Mouse (Mus musculus) intestine, postnatal 0 days (tissue): ENCODE measurements around the gene Gprin1. TPM values are rescaled to one million over a fixed set of nuclear protein-coding genes. Genes with fewer than 3 reads are reported as not detected.
"Not testable (repeated sequence)": the region's sequence is repeated elsewhere in the genome, so short reads cannot be mapped to it uniquely, and the experiment has no call there.

Experiments
- ATAC-seq: fragments of 200-750 bp; cut with Nextera tagmentation; 2 replicates; pipeline ENCODE4 v1.8.0; 2017; ENCODE audit warnings: mild to moderate bottlenecking, moderate TSS enrichment, moderate library complexity
- H3K27ac ChIP-seq: fragments of 300-500 bp; sonication (generic); 2 replicates; pipeline ENCODE4 v1.5.1; 2014; ENCODE audit warnings: mild to moderate bottlenecking, low read depth, low read length, moderate library complexity
- H3K27me3 ChIP-seq: fragments of 300-500 bp; sonication (generic); replicated peaks from 2 replicates; pipeline ENCODE4 v1.6.1; 2014; ENCODE audit warnings: low read length, mixed read lengths; ENCODE audit not compliant: control insufficient read depth, insufficient read depth
- H3K36me3 ChIP-seq: fragments of 300-500 bp; sonication (generic); 2 replicates; pipeline ENCODE4 v1.6.1; 2014; ENCODE audit warnings: mild to moderate bottlenecking, moderate library complexity; ENCODE audit not compliant: control insufficient read depth, insufficient read depth
- H3K4me1 ChIP-seq: fragments of 300-500 bp; sonication (generic); replicated peaks from 2 replicates; pipeline ENCODE4 v1.6.1; 2014; ENCODE audit warnings: antibody characterized with exemption, low read length, mixed read lengths; ENCODE audit not compliant: control insufficient read depth, insufficient read depth
- H3K4me2 ChIP-seq: fragments of 300-500 bp; sonication (generic); replicated peaks from 2 replicates; pipeline ENCODE4 v1.6.1; 2014; ENCODE audit warnings: low read depth, mild to moderate bottlenecking, moderate library complexity
- H3K4me3 ChIP-seq: fragments of 300-500 bp; sonication (generic); 2 replicates; pipeline ENCODE4 v1.5.1; 2014; ENCODE audit warnings: low read depth, low read length
- H3K9ac ChIP-seq: fragments of 300-500 bp; sonication (generic); 2 replicates; pipeline ENCODE4 v1.6.1; 2014; ENCODE audit warnings: mild to moderate bottlenecking, low read depth, low read length
- H3K9me3 ChIP-seq: fragments of 300-500 bp; sonication (generic); 2 replicates; pipeline ENCODE4 v1.6.1; 2016; ENCODE audit warnings: mixed run types; ENCODE audit not compliant: control insufficient read depth
- CTCF ChIP-seq: sonication (generic); IDR thresholded peaks from 2 replicates; pipeline ENCODE4 v1.5.1; 2016; ENCODE audit warnings: low read depth, mild to moderate bottlenecking, control low read depth, antibody characterized with exemption, moderate library complexity
- WGBS: fragments of 180-500 bp; shearing (Covaris S2); extraction: QIAGEN DNeasy Blood & Tissue Kit; methylation state at CpG from one replicate; pipeline ENCODE4 v1.1.7; 2014; 5-methylcytosine and 5-hydroxymethylcytosine counted together
- polyA plus RNA-seq: library from polyadenylated mRNA; unstranded; fragments of >200 nt; fragmentation: Nextera tagmentation; extraction: Ambion mirVana; gene quantifications from 2 replicates; pipeline ENCODE4 v1.2.1, GENCODE M21; 2015

Gprin1 gene
- polyA plus RNA-seq, 1 experiment from 2014 or later: 0.59 TPM

DNA sequence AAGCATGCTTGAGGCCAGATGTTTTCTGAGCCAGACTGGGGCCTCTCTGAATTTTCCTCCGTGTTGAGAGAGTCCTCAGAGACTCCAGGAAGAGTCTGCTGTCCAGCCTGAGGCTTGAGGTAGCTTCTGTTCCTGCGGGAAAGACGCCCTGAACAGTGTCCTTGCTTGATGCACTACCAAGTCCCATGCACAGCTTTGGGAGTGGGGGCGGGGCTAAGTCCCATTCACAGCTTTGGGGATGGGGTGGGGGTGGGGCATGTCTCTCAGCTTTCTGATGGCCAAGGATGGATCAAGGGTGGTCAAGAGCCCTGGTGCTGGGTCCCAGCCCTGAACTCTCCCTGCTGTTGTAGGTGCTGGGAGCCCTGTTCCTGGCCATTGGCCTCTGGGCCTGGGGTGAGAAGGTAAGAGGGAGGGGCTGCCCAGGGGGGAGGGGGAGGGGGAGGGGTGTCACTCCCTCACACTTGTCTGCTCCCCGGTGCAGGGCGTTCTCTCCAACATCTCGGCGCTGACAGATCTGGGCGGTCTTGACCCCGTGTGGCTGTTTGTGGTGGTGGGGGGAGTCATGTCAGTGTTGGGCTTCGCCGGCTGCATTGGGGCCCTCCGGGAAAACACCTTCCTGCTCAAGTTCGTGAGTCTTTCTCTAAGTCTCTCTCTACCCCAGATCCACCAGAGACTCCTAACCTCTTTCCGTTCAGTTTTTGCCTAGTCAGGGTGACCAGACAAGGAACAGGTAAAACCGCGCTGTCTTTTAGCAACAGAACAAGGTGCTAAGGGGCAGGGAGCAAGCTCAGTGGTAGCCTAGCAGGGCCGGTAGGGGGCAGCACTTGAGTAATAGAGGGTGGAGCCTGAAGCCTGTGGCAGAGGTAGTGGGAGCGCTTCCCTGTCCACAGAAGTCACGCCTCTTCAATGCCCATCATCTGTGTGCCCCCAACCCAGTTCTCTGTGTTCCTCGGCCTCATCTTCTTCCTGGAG is 42.9 kb upstream of the Gprin1 start:
- whole genome bisulfite sequencing: 25% methylated on average over 21 of the region's 21 CpGs
- Histone ChIP-seq H3K4me2 (no peak overlapping the region), H3K9me3 (no peaks in the 10 kb centered on the region), H3K36me3 (no peaks in the 10 kb centered on the region), H3K4me1 (no peaks in the 10 kb centered on the region), H3K4me3 (no peak overlapping the region), H3K27ac (no peak overlapping the region), H3K9ac (no peak overlapping the region), H3K27me3 (0 out of 2 replicates have a peak, but pooled peaks cover 4% of the 10 kb centered on the region)
- peak; percentile 54 for TF ChIP-seq CTCF
- ATAC-seq: no peak

- H3K27ac ChIP-seq: peak overlapping the region; percentile 41; the same call in 1 of the 2 replicates
These were observed 40.1 kb upstream of the Gprin1 start for GRCm38 (mm10) chr13:54789561-54790397.

DNA sequence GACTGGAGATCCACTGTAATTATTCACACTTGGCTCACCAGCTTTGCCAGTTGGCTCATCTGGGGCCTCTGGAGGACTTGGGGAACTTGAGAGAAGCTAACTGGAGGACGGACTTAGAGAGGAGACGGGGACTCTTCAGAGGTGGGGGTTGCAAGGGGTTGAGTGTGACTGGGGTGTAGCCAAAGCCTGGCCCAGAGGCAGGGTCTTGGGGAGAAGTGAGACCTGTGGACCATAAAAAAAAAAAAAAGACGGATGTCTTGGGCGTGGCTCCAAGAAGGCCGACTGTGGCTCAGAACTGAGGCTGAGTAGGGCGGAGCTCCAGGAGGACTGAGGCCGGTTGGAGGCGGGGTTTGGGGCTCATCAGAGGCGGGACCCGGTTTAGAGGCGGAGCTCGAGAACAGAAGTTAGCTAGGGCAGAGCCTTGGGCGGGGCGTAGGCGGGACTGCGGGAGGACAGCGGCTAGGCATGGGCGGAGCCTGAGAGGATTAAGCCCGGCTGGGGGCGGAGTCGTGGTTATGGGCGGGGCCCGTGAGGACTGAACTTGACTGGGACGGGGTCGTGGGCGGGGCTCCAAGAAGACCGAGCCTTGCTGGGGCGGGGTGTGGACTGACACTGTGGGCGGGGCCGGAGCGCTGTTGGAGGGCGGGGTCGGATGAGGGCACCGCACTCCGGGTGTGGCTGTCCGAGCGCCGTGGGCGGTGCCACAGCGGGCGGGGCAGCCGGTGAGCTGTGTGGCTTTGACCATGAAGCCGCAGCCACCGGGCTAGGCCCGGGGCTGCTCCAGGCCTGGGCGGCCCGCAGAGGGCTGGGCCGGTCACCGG is 39.3 kb upstream of the Gprin1 start, which contains the start of gene Tspan17:
Tspan17 (plus strand) TSS at position 638 of the 821 bp plus-strand sequence.
- no peaks in the 10 kb centered on the region for H3K4me1 ChIP-seq

More at GRCm38 (mm10) chr13:54789561-54790397, 40.1 kb upstream of the Gprin1 start:
- TF ChIP-seq CTCF: no peak
- H3K9ac ChIP-seq: peak overlapping the region; percentile 58
- 0 out of 2 replicates have a peak, but pooled peaks cover 4% of the 10 kb centered on the region for H3K27me3 ChIP-seq
- H3K4me1 ChIP-seq: no peaks in the 10 kb centered on the region
- no peaks in the 10 kb centered on the region for H3K9me3 ChIP-seq
- no peaks in the 10 kb centered on the region for H3K36me3 ChIP-seq
- peak; percentile 12; the same call in 1 of the 2 replicates for ATAC-seq
- H3K4me2 ChIP-seq: peak overlapping the region; percentile 99
- 2% methylated on average over 38 of the region's 38 CpGs for WGBS
- peak overlapping the region; percentile 58 for H3K4me3 ChIP-seq

DNA sequence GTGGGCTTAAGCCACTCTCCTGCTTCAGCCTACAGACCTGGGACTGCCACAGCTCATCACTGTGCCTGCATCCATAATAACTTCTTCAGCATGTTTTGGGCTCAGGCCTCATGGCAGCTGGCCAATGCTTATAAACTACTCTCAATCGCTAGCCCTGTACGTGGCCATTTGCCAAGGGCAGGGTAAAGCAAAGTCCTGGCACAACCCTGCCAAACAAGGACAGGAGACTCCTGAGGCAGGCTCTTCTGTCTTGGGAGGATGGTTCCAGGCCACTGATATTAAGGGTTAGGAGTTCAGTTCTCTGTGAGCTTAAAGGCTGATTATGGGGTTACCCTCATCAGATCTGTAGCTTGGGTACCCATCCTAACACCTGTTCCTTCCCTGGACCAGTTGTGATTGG is 37.9 kb upstream of the Gprin1 start:
- not testable (repeated sequence) for H3K4me1 ChIP-seq, H3K9ac ChIP-seq, H3K36me3 ChIP-seq, ATAC-seq, H3K4me3 ChIP-seq, H3K9me3 ChIP-seq, H3K4me2 ChIP-seq, H3K27me3 ChIP-seq, H3K27ac ChIP-seq
- WGBS: 44% methylated on average over 2 of the region's 2 CpGs

More for the DNA sequence above, 39.3 kb upstream of the Gprin1 start, which contains the start of gene Tspan17:
- H3K27me3 ChIP-seq: 0 out of 2 replicates have a peak, but pooled peaks cover 4% of the 10 kb centered on the region
- H3K36me3 ChIP-seq: no peaks in the 10 kb centered on the region
- ATAC-seq: peak; percentile 91
- peak within 1 kb of the TSS; percentile 58 for H3K9ac ChIP-seq
- peak within 1 kb of the TSS; percentile 58 for H3K4me3 ChIP-seq
- H3K27ac ChIP-seq: peak within 1 kb of the TSS; percentile 41; the same call in 1 of the 2 replicates
- no peaks in the 10 kb centered on the region for H3K9me3 ChIP-seq
- peak within 1 kb of the TSS; percentile 99 for H3K4me2 ChIP-seq
- 2% methylated on average over 49 of the region's 49 CpGs for WGBS
- no peak for TF ChIP-seq CTCF

GRCm38 (mm10) chr13:54783698-54784097 is 34.0 kb upstream of the Gprin1 start, which contains the start of gene Eif4e1b:
TSS of gene Eif4e1b (plus strand) at chr13:54783998.
- Histone ChIP-seq H3K27ac (no peak within 1 kb of the TSS), H3K4me2 (no peak within 1 kb of the TSS), H3K9ac (no peak within 1 kb of the TSS), H3K27me3 (no peaks in the 10 kb centered on the region), H3K4me1 (no peaks in the 10 kb centered on the region), H3K36me3 (no peaks in the 10 kb centered on the region), H3K9me3 (no peaks in the 10 kb centered on the region), H3K4me3 (no peak within 1 kb of the TSS)
- no peak for TF ChIP-seq CTCF
- WGBS: 79% methylated on average over 4 of the region's 4 CpGs
- no peak for ATAC-seq
